Mouse (Mus musculus) kidney, embryonic 16.5 days (tissue): Measurements from ENCODE around the gene Clcnka. TPM values are rescaled to one million over a fixed set of nuclear protein-coding genes. Genes with fewer than 3 reads are reported as not detected.

Experiments used
- ATAC-seq: fragments of 200-750 bp; cut with Nextera tagmentation; 2 replicates; pipeline ENCODE4 v1.8.0; 2017; ENCODE audit warnings: moderate TSS enrichment; ENCODE audit not compliant: low FRiP score, low TSS enrichment
- H3K27ac ChIP-seq: fragments of 300-500 bp; sonication (generic); 2 replicates; pipeline ENCODE4 v1.5.1; 2014; ENCODE audit warnings: low read length
- H3K27me3 ChIP-seq: fragments of 300-500 bp; sonication (generic); 2 replicates; pipeline ENCODE4 v1.6.1; 2014; ENCODE audit warnings: low read length, control low read depth, mixed read lengths; ENCODE audit not compliant: insufficient read depth
- H3K36me3 ChIP-seq: fragments of 300-500 bp; sonication (generic); 2 replicates; pipeline ENCODE4 v1.6.1; 2014; ENCODE audit warnings: low read length, control low read depth, mixed read lengths; ENCODE audit not compliant: insufficient read depth
- H3K4me1 ChIP-seq: fragments of 300-500 bp; sonication (generic); 2 replicates; pipeline ENCODE4 v1.6.1; 2014; ENCODE audit warnings: low read length, control low read depth, mixed read lengths; ENCODE audit not compliant: insufficient read depth
- H3K4me2 ChIP-seq: fragments of 300-500 bp; sonication (generic); replicated peaks from 2 replicates; pipeline ENCODE4 v1.6.1; 2014; ENCODE audit warnings: low read depth, low read length
- H3K4me3 ChIP-seq: fragments of 300-500 bp; sonication (generic); 2 replicates; pipeline ENCODE4 v1.5.1; 2014; ENCODE audit warnings: mild to moderate bottlenecking, low read length
- H3K9ac ChIP-seq: fragments of 300-500 bp; sonication (generic); replicated peaks from 2 replicates; pipeline ENCODE4 v1.6.1; 2014; ENCODE audit warnings: low read length
- H3K9me3 ChIP-seq: fragments of 300-500 bp; sonication (generic); 2 replicates; pipeline ENCODE4 v1.6.1; 2016; ENCODE audit warnings: low read length, control low read depth
- WGBS: fragments of 180-500 bp; shearing (Covaris S2); extraction: QIAGEN DNeasy Blood & Tissue Kit; methylation state at CpG from one replicate; pipeline ENCODE4 v1.1.7; 2014; 5-methylcytosine and 5-hydroxymethylcytosine counted together
- polyA plus RNA-seq: library from polyadenylated mRNA; unstranded; fragments of >200 nt; fragmentation: Nextera tagmentation; extraction: Ambion mirVana; gene quantifications from 2 replicates; pipeline ENCODE4 v1.2.1, GENCODE M21; 2015

The Clcnka gene
- polyA plus RNA-seq, 1 experiment from 2014 or later: 17.8 TPM

- ATAC-seq: no peak
These were observed 34.1 kb upstream of the Clcnka start for GRCm38 (mm10) chr4:141432666-141433065.

DNA sequence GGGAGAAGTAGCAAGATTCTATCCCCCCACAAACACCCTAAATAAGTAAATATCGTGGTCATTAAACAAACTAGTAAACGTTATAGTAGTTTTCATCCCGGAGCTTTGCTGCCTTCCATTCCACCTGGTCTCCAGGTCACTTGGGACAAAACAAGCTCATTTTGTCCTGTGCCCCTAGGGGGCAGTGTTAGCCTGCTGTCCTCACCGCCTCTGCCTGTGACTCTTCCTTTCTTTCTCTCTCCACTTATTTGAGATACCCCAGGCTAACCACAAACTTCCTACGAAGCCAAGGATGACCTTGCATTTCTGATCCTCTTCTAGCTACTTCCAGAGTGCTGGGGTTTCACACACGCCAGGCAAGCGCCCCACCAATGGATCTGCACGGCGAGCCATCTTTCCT lies 32.5 kb upstream of the Clcnka start:
- H3K4me1 ChIP-seq: peaks cover 10% of the 10 kb centered on the region; the same call in 1 of the 2 replicates
- H3K9ac ChIP-seq: no peak overlapping the region
- H3K36me3 ChIP-seq: no peaks in the 10 kb centered on the region
- H3K27ac ChIP-seq: no peak overlapping the region
- 40% methylated on average over 9 of the region's 9 CpGs for WGBS
- no peak for ATAC-seq
- no peak overlapping the region for H3K4me3 ChIP-seq
- H3K9me3 ChIP-seq: no peaks in the 10 kb centered on the region
- no peak overlapping the region for H3K4me2 ChIP-seq
- no peaks in the 10 kb centered on the region for H3K27me3 ChIP-seq

More at GRCm38 (mm10) chr4:141432666-141433065, 34.1 kb upstream of the Clcnka start:
- no peaks in the 10 kb centered on the region for H3K4me1 ChIP-seq
- H3K9ac ChIP-seq: no peak overlapping the region
- no peaks in the 10 kb centered on the region for H3K9me3 ChIP-seq
- H3K27ac ChIP-seq: no peak overlapping the region
- 54% methylated on average over 13 of the region's 14 CpGs for WGBS
- no peaks in the 10 kb centered on the region for H3K27me3 ChIP-seq
- no peak overlapping the region for H3K4me2 ChIP-seq
- H3K36me3 ChIP-seq: no peaks in the 10 kb centered on the region
- H3K4me3 ChIP-seq: no peak overlapping the region

DNA sequence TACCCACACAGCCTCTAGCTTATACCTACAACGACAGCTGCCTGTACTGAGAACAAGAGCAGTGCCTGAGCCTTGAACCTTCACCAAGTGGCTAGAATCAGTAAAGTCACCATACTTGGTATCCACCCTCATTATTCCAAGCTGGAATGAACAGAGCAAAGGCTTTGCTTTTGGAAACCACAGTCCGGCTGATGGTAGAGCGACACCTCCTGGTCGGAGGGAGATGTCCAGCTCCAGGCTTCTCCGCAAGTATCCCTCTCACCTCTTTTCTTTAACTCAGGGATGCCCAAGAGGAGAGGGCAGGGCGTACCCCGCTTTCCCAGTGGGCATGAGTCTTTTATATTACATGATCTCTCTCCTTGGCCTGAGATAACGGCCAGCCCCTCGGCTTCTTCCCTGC lies 31.3 kb upstream of the Clcnka start:
- no peak for ATAC-seq
- Histone ChIP-seq H3K4me2 (no peak overlapping the region), H3K9me3 (no peaks in the 10 kb centered on the region), H3K27ac (no peak overlapping the region), H3K4me3 (no peak overlapping the region), H3K9ac (no peak overlapping the region), H3K36me3 (no peaks in the 10 kb centered on the region), H3K27me3 (no peaks in the 10 kb centered on the region), H3K4me1 (peaks cover 19% of the 10 kb centered on the region)
- 52% methylated on average over 9 of the region's 9 CpGs for WGBS

DNA sequence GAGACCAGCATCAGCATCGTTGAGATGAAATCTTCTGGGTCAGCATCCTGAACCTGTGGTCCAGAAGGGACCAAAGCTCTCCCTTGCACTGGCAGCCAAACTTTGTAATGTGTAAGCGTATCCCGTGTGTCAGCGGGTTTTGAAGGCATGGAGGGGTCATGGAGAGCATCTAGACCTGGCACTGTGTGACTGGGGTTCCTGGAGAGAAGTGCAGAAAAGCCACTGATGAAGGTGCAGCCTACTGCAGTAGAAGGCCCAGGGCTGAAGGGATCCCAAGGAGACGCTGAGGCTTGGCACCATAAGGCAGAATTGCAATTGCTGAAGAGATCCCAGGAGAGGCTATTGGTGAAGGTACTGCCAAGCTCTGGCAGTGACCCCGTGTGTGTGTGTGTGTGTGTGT lies 30.9 kb upstream of the Clcnka start:
- Histone ChIP-seq H3K27me3 (no peaks in the 10 kb centered on the region), H3K4me1 (peaks cover 19% of the 10 kb centered on the region), H3K9me3 (no peaks in the 10 kb centered on the region), H3K4me3 (no peak overlapping the region), H3K9ac (no peak overlapping the region), H3K4me2 (no peak overlapping the region), H3K36me3 (no peaks in the 10 kb centered on the region), H3K27ac (no peak overlapping the region)
- WGBS: 81% methylated on average over 6 of the region's 6 CpGs
- no peak for ATAC-seq

GRCm38 (mm10) chr4:141427921-141428320 lies 29.4 kb upstream of the Clcnka start:
- WGBS: 85% methylated on average over 13 of the region's 13 CpGs
- H3K27me3 ChIP-seq: no peaks in the 10 kb centered on the region
- H3K36me3 ChIP-seq: no peaks in the 10 kb centered on the region
- no peak overlapping the region for H3K27ac ChIP-seq
- ATAC-seq: no peak
- H3K4me2 ChIP-seq: no peak overlapping the region
- H3K9ac ChIP-seq: no peak overlapping the region
- H3K4me3 ChIP-seq: no peak overlapping the region
- H3K9me3 ChIP-seq: no peaks in the 10 kb centered on the region
- H3K4me1 ChIP-seq: peaks cover 19% of the 10 kb centered on the region

GRCm38 (mm10) chr4:141426796-141427745 lies 28.5 kb upstream of the Clcnka start:
- Histone ChIP-seq H3K9ac (no peak overlapping the region), H3K4me3 (no peak overlapping the region), H3K4me1 (peaks cover 19% of the 10 kb centered on the region), H3K36me3 (no peaks in the 10 kb centered on the region), H3K27me3 (no peaks in the 10 kb centered on the region; the same call in 1 of the 2 replicates), H3K27ac (peak overlapping the region; percentile 58; the same call in 1 of the 2 replicates), H3K9me3 (no peaks in the 10 kb centered on the region), H3K4me2 (no peak overlapping the region)
- WGBS: 70% methylated on average over 10 of the region's 10 CpGs
- no peak for ATAC-seq

GRCm38 (mm10) chr4:141425484-141426479 lies 27.3 kb upstream of the Clcnka start:
- peak overlapping the region; percentile 35 for H3K9ac ChIP-seq
- peak; percentile 85 for ATAC-seq
- H3K27me3 ChIP-seq: no peaks in the 10 kb centered on the region; the same call in 1 of the 2 replicates
- peak overlapping the region; percentile 73 for H3K4me2 ChIP-seq
- peaks cover 30% of the 10 kb centered on the region for H3K4me1 ChIP-seq
- peak overlapping the region; percentile 58 for H3K27ac ChIP-seq
- H3K9me3 ChIP-seq: no peaks in the 10 kb centered on the region
- H3K36me3 ChIP-seq: no peaks in the 10 kb centered on the region
- 4% methylated on average over 36 of the region's 36 CpGs for WGBS
- peak overlapping the region; percentile 42 for H3K4me3 ChIP-seq

- H3K4me3 ChIP-seq: no peak overlapping the region
- H3K9ac ChIP-seq: no peak overlapping the region
- H3K27ac ChIP-seq: no peak overlapping the region
- H3K27me3 ChIP-seq: no peaks in the 10 kb centered on the region; the same call in 1 of the 2 replicates
- no peak for ATAC-seq
- 82% methylated on average over 13 of the region's 13 CpGs for WGBS
- H3K9me3 ChIP-seq: no peaks in the 10 kb centered on the region
- peaks cover 46% of the 10 kb centered on the region for H3K4me1 ChIP-seq
- no peak overlapping the region for H3K4me2 ChIP-seq
- H3K36me3 ChIP-seq: no peaks in the 10 kb centered on the region
These were observed 25.3 kb upstream of the Clcnka start for GRCm38 (mm10) chr4:141423691-141424431.

GRCm38 (mm10) chr4:141423288-141423687 lies 24.8 kb upstream of the Clcnka start:
- ATAC-seq: no peak
- Histone ChIP-seq H3K9me3 (no peaks in the 10 kb centered on the region), H3K4me2 (no peak overlapping the region), H3K27me3 (no peaks in the 10 kb centered on the region; the same call in 1 of the 2 replicates), H3K4me1 (peaks cover 46% of the 10 kb centered on the region), H3K27ac (no peak overlapping the region), H3K9ac (no peak overlapping the region), H3K4me3 (no peak overlapping the region), H3K36me3 (no peaks in the 10 kb centered on the region)
- 80% methylated on average over 5 of the region's 5 CpGs for WGBS
